Mouse (Mus musculus) bone marrow, adult 2 months (tissue): ENCODE data around the gene Drc3.

Source experiments
- CTCF ChIP-seq: fragments of 200-500 bp; IDR thresholded peaks from 2 replicates; pipeline ENCODE4 v1.5.1; 2011; ENCODE audit warnings: low read length, control low read depth; ENCODE audit not compliant: control insufficient read depth, insufficient read depth
- POLR2A ChIP-seq: fragments of 200-500 bp; IDR thresholded peaks from 2 replicates; pipeline ENCODE4 v1.6.1; 2011; ENCODE audit warnings: low read depth, mild to moderate bottlenecking, control low read depth, low read length, borderline replicate concordance; ENCODE audit not compliant: control insufficient read depth

- TF ChIP-seq CTCF (no peak), POLR2A (no peak)
Measured at GRCm38 (mm10) chr11:60423006-60423405, 69.9 kb downstream of the Drc3 start.
